Mouse (Mus musculus) cerebellum, postnatal 4 days (tissue): ENCODE results near the gene Rin3.

Experiments
- DNase-seq, 2 experiments: peaks; one replicate each; pipeline ENCODE4 v3.0.0; 2022; ENCODE audit warnings: low spot score in 2 of 2, mixed read lengths in 1 of 2

The Rin3 gene

GRCm38 (mm10) chr12:102330188-102330587 lies 47.3 kb downstream of the Rin3 start:
- no peak for DNase-seq

GRCm38 (mm10) chr12:102330731-102331130 lies 47.9 kb downstream of the Rin3 start:
- no peak for DNase-seq

GRCm38 (mm10) chr12:102333101-102333500 lies 50.3 kb downstream of the Rin3 start:
- no peak for DNase-seq

- DNase-seq = no peak
These were observed 56.2 kb downstream of the Rin3 start for GRCm38 (mm10) chr12:102339085-102339484.

- no peak for DNase-seq
These were observed 57.6 kb downstream of the Rin3 start for GRCm38 (mm10) chr12:102340471-102340870.

GRCm38 (mm10) chr12:102342147-102342546 lies 59.3 kb downstream of the Rin3 start:
- no peak for DNase-seq

GRCm38 (mm10) chr12:102342602-102343001 lies 59.8 kb downstream of the Rin3 start:
- no peak for DNase-seq

GRCm38 (mm10) chr12:102345031-102345815 lies 62.4 kb downstream of the Rin3 start:
- no peak for DNase-seq

- DNase-seq = peak in 1 of 2 experiments; percentile 47
These were observed 63.7 kb downstream of the Rin3 start for GRCm38 (mm10) chr12:102346507-102346906.

GRCm38 (mm10) chr12:102348447-102348846 lies 65.6 kb downstream of the Rin3 start:
- DNase-seq = no peak

- no peak for DNase-seq
These were observed 68.1 kb downstream of the Rin3 start for GRCm38 (mm10) chr12:102350997-102351396.

GRCm38 (mm10) chr12:102354126-102354984 lies 71.5 kb downstream of the Rin3 start:
- no peak for DNase-seq

GRCm38 (mm10) chr12:102355784-102356183 lies 72.9 kb downstream of the Rin3 start:
- no peak for DNase-seq

GRCm38 (mm10) chr12:102356781-102357180 lies 73.9 kb downstream of the Rin3 start:
- DNase-seq = no peak

- no peak for DNase-seq
These were observed 76.5 kb downstream of the Rin3 start for GRCm38 (mm10) chr12:102359390-102359789.

GRCm38 (mm10) chr12:102361189-102362161 lies 78.6 kb downstream of the Rin3 start:
- DNase-seq = no peak

- no peak for DNase-seq
These were observed 82.2 kb downstream of the Rin3 start for GRCm38 (mm10) chr12:102365016-102365415.

- no peak for DNase-seq
These were observed 83.4 kb downstream of the Rin3 start for GRCm38 (mm10) chr12:102366126-102366816.

- no peak for DNase-seq
These were observed 84.2 kb downstream of the Rin3 start for GRCm38 (mm10) chr12:102367075-102367474.

- no peak for DNase-seq
These were observed 85.2 kb downstream of the Rin3 start for GRCm38 (mm10) chr12:102368066-102368465.

GRCm38 (mm10) chr12:102368556-102368955 lies 85.7 kb downstream of the Rin3 start:
- no peak for DNase-seq
